Mouse (Mus musculus): Measurements from ENCODE around the gene Igf1r. TPM values are rescaled to one million over a fixed set of nuclear protein-coding genes. Genes with fewer than 3 reads are reported as not detected.

The Igf1r gene
- polyA plus RNA-seq, 1 experiment from 2014 or later = 17.2 TPM

DNA sequence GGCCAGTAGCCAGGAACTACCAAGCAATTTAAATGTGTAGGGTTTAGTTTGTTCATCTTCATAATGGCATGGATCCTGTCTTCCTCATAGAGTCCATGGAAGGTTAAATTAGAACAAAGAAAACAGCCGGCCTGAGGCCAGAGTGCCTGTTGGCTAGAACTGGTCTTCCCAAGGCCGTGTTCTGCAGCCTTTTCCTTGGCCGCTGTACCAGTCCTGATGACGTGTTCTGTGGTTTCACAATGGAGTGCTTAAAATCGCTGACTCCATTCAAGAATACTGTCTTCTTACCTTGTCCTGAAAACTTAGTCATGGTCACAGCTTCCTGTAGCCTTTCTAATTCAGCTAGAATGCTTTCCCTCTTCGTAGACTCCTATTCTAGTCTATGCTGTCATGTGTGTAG, 53.9 kb downstream of the Igf1r start:
- Histone ChIP-seq H3K9ac (ENCODE audit: low read length) (no peak overlapping the region), H3K9me3 (ENCODE audit: control insufficient read depth, low read length) (no peaks in the 10 kb centered on the region), H3K27ac (ENCODE audit: low read depth, low read length) (no peak overlapping the region), H3K4me1 (ENCODE audit: control insufficient read depth, insufficient read depth, low read length) (no peaks in the 10 kb centered on the region), H3K36me3 (ENCODE audit: control insufficient read depth, insufficient read depth, low read length) (peaks cover 5% of the 10 kb centered on the region), H3K27me3 (ENCODE audit: control insufficient read depth, insufficient read depth, low read length) (no peaks in the 10 kb centered on the region), H3K4me3 (ENCODE audit: low read depth, low read length) (no peak overlapping the region), H3K4me2 (ENCODE audit: low read depth) (no peak overlapping the region)
- no peak for DNase-seq (ENCODE audit: low spot score)
- 96% methylated on average over 6 of the region's 6 CpGs for WGBS
- no peak for ATAC-seq (ENCODE audit: insufficient read depth, low FRiP score, low TSS enrichment)

DNA sequence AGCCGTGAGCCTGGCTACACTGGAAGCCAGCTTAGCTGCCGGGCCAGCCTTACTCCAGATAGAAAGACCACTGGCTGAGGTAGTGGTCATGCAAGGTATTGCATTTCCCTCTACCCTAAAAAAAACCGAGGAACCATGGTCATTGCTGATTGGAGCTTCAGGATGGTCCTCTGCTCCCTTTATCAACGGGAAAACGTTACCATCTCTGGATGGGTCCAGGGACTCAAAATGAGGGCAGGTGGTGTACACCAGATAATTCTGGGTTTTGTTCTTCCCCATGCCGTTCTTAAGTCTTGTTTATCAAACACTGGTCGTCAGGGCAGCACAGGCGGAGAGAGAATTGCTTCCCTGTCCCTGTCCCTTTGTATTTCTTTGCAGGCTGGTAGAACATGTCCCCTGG, 57.0 kb downstream of the Igf1r start:
- Histone ChIP-seq H3K27me3 (ENCODE audit: control insufficient read depth, insufficient read depth, low read length) (no peaks in the 10 kb centered on the region), H3K4me3 (ENCODE audit: low read depth, low read length) (no peak overlapping the region), H3K27ac (ENCODE audit: low read depth, low read length) (no peak overlapping the region), H3K9ac (ENCODE audit: low read length) (no peak overlapping the region), H3K9me3 (ENCODE audit: control insufficient read depth, low read length) (no peaks in the 10 kb centered on the region), H3K4me2 (ENCODE audit: low read depth) (no peak overlapping the region), H3K4me1 (ENCODE audit: control insufficient read depth, insufficient read depth, low read length) (0 out of 2 replicates have a peak, but pooled peaks cover 2% of the 10 kb centered on the region), H3K36me3 (ENCODE audit: control insufficient read depth, insufficient read depth, low read length) (peaks cover 2% of the 10 kb centered on the region)
- ATAC-seq (ENCODE audit: insufficient read depth, low FRiP score, low TSS enrichment) (no peak), DNase-seq (ENCODE audit: low spot score) (no peak)
- 50% methylated on average over 8 of the region's 8 CpGs for WGBS

DNA sequence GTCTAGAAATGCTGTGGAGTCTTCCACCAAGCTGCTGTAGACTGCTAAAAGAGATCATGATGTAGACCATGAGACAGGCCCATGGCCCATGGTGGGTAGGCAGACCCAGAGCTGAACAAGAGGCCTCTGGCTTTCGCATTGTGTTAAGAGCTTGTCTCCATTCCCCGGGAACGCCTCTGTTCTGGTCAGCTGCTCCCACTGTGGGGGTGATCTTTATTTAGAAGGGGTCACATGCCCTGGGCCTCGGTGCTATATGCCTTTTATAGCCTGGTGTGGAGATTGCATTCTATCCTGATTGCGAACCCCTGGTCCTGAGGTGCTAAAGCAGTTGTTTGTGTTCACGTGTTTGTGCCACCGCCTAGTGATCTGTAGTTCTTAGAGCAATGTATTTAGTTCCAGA, 57.5 kb downstream of the Igf1r start:
- H3K27me3 ChIP-seq (ENCODE audit: control insufficient read depth, insufficient read depth, low read length) = no peaks in the 10 kb centered on the region
- no peak overlapping the region for H3K4me2 ChIP-seq (ENCODE audit: low read depth)
- ATAC-seq (ENCODE audit: insufficient read depth, low FRiP score, low TSS enrichment) (no peak), DNase-seq (ENCODE audit: low spot score) (no peak)
- H3K27ac ChIP-seq (ENCODE audit: low read depth, low read length) = no peak overlapping the region
- H3K9me3 ChIP-seq (ENCODE audit: control insufficient read depth, low read length) = no peaks in the 10 kb centered on the region
- no peak overlapping the region for H3K9ac ChIP-seq (ENCODE audit: low read length)
- H3K36me3 ChIP-seq (ENCODE audit: control insufficient read depth, insufficient read depth, low read length) = no peaks in the 10 kb centered on the region; the same call in 1 of the 2 replicates
- no peak overlapping the region for H3K4me3 ChIP-seq (ENCODE audit: low read depth, low read length)
- 47% methylated on average over 7 of the region's 7 CpGs for WGBS
- 0 out of 2 replicates have a peak, but pooled peaks cover 2% of the 10 kb centered on the region for H3K4me1 ChIP-seq (ENCODE audit: control insufficient read depth, insufficient read depth, low read length)

DNA sequence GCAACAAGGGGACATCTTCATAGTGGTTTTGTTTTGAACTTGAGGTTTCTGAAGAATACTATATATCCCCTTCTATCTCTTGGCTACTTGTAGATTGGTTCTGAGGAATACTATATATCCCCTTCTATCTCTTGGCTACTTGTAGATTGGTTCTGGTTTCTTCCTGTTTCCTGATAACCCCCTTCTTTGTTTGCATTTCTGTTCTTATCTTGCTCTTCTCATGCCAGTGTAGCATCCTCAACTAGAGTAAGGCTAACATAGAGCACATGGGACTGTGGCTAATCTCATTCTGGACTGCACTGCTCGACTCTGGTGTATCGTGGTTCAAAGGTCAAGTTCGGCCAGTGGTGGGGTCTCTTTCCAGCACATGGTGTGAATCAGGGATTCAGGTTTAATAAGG, 58.2 kb downstream of the Igf1r start:
- H3K4me2 ChIP-seq (ENCODE audit: low read depth) = no peak overlapping the region
- 79% methylated on average over 3 of the region's 3 CpGs for WGBS
- H3K4me3 ChIP-seq (ENCODE audit: low read depth, low read length) = no peak overlapping the region
- no peaks in the 10 kb centered on the region; the same call in 1 of the 2 replicates for H3K36me3 ChIP-seq (ENCODE audit: control insufficient read depth, insufficient read depth, low read length)
- H3K4me1 ChIP-seq (ENCODE audit: control insufficient read depth, insufficient read depth, low read length) = 0 out of 2 replicates have a peak, but pooled peaks cover 2% of the 10 kb centered on the region
- H3K27me3 ChIP-seq (ENCODE audit: control insufficient read depth, insufficient read depth, low read length) = no peaks in the 10 kb centered on the region
- H3K9me3 ChIP-seq (ENCODE audit: control insufficient read depth, low read length) = no peaks in the 10 kb centered on the region
- ATAC-seq (ENCODE audit: insufficient read depth, low FRiP score, low TSS enrichment) = no peak
- DNase-seq (ENCODE audit: low spot score) = no peak
- no peak overlapping the region for H3K27ac ChIP-seq (ENCODE audit: low read depth, low read length)
- no peak overlapping the region for H3K9ac ChIP-seq (ENCODE audit: low read length)

DNA sequence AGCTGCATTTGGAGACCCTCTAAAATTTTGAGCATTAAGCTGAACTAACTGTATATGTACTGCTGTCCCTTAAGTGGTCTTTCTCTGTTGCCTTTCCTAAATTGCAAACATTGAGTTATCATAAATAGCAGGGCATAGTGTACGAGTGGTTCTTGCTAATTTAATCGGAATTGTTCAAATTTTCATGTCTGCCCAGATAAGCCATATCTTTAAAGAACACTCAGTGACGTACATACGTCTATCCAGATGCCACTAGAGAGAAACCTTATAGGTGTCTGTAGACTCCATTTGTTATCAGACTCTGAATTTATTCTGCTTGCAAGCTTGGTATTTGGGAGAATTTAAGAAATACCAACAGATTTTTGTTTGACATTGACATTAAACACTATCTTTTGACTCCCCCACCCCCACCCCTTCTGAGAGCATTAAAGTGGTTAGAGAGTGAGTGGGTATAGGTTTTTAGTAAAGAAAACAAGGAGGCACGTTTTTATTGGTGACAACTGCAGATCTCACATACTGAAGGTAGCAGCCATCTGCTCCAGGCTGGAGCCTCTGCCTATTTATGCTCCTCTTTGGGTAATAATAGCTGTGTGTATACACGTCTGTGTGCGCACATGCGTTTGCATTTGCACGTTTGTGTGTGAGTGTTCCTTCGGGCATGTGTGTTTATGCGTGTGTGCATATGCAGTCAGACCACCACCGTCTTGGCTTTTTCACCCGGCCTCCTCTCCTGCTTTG, 58.9 kb downstream of the Igf1r start:
- Histone ChIP-seq H3K4me3 (ENCODE audit: low read depth, low read length) (no peak overlapping the region), H3K9me3 (ENCODE audit: control insufficient read depth, low read length) (no peaks in the 10 kb centered on the region), H3K9ac (ENCODE audit: low read length) (no peak overlapping the region), H3K4me1 (ENCODE audit: control insufficient read depth, insufficient read depth, low read length) (0 out of 2 replicates have a peak, but pooled peaks cover 2% of the 10 kb centered on the region), H3K27ac (ENCODE audit: low read depth, low read length) (no peak overlapping the region), H3K4me2 (ENCODE audit: low read depth) (no peak overlapping the region), H3K36me3 (ENCODE audit: control insufficient read depth, insufficient read depth, low read length) (no peaks in the 10 kb centered on the region; the same call in 1 of the 2 replicates), H3K27me3 (ENCODE audit: control insufficient read depth, insufficient read depth, low read length) (no peaks in the 10 kb centered on the region)
- WGBS = 82% methylated on average over 13 of the region's 13 CpGs
- DNase-seq (ENCODE audit: low spot score) (no peak), ATAC-seq (ENCODE audit: insufficient read depth, low FRiP score, low TSS enrichment) (no peak)

DNA sequence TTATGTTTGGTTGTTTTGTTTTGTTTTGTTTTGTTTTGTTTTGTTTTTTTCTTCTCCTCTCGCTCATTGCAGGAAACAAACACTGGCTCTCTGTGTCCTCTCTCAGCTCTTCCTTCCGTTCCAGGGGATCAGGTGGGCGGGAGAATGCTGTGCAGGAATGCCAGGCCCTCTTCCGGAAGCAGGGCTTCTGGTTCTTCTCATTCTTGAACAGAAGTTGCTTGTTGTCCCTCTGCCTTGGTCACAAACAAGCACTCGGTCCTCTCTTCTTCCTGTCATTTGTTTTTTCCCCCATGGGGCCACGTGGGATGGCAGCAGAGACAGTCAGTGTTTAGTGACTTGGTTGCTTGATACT, 59.5 kb downstream of the Igf1r start:
- H3K27ac ChIP-seq (ENCODE audit: low read depth, low read length) = no peak overlapping the region
- H3K9me3 ChIP-seq (ENCODE audit: control insufficient read depth, low read length) = no peaks in the 10 kb centered on the region
- 0 out of 2 replicates have a peak, but pooled peaks cover 2% of the 10 kb centered on the region for H3K4me1 ChIP-seq (ENCODE audit: control insufficient read depth, insufficient read depth, low read length)
- ATAC-seq (ENCODE audit: insufficient read depth, low FRiP score, low TSS enrichment) (no peak), DNase-seq (ENCODE audit: low spot score) (no peak)
- WGBS = 71% methylated on average over 6 of the region's 6 CpGs
- H3K27me3 ChIP-seq (ENCODE audit: control insufficient read depth, insufficient read depth, low read length) = no peaks in the 10 kb centered on the region
- no peak overlapping the region for H3K4me2 ChIP-seq (ENCODE audit: low read depth)
- no peak overlapping the region for H3K9ac ChIP-seq (ENCODE audit: low read length)
- no peaks in the 10 kb centered on the region; the same call in 1 of the 2 replicates for H3K36me3 ChIP-seq (ENCODE audit: control insufficient read depth, insufficient read depth, low read length)
- H3K4me3 ChIP-seq (ENCODE audit: low read depth, low read length) = no peak overlapping the region

DNA sequence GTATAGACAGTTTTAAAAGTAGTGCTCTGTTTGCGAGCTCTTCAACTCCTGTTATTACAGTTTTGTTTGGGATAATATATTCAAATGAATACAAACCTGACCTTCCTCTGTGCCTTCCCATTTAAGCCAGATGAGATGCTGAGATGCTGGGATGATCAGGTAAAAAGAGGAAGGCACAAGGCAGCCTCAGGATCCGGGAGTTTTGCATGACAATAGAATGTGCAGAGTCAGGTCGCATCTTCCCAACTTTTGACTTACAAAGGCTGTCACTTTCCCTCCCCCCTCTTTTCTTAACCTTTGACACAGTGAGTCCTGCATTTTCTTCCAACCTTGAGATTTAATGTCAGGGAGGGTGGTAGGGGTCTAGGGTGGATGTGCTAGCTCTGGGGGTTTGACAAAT, 61.9 kb downstream of the Igf1r start:
- Histone ChIP-seq H3K27me3 (ENCODE audit: control insufficient read depth, insufficient read depth, low read length) (no peaks in the 10 kb centered on the region), H3K4me2 (ENCODE audit: low read depth) (no peak overlapping the region), H3K9ac (ENCODE audit: low read length) (no peak overlapping the region), H3K4me1 (ENCODE audit: control insufficient read depth, insufficient read depth, low read length) (0 out of 2 replicates have a peak, but pooled peaks cover 2% of the 10 kb centered on the region), H3K4me3 (ENCODE audit: low read depth, low read length) (no peak overlapping the region), H3K9me3 (ENCODE audit: control insufficient read depth, low read length) (no peaks in the 10 kb centered on the region), H3K36me3 (ENCODE audit: control insufficient read depth, insufficient read depth, low read length) (no peaks in the 10 kb centered on the region), H3K27ac (ENCODE audit: low read depth, low read length) (no peak overlapping the region)
- ATAC-seq (ENCODE audit: insufficient read depth, low FRiP score, low TSS enrichment) (no peak), DNase-seq (ENCODE audit: low spot score) (no peak)
- WGBS = 81% methylated on average over 3 of the region's 3 CpGs

DNA sequence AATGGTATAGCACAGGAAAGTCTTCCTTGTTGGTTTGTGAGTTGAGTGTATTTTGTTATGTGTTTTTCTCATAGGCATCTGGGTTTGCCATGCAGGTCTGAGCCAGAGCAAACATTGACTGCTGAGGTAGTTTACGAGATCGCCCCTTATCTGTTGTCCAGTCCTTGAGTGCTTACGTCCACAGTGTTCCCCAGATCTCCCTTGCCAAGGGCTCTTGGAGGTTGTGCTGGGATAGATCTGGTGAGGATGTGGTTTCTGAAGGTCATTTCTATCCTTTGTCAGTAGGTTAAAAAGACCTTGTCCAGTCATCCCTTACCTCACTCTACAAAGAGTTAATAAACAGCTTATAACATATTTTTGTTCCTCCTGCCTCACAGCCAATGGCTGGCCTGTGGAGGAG, 62.8 kb downstream of the Igf1r start:
- H3K4me3 ChIP-seq (ENCODE audit: low read depth, low read length) = no peak overlapping the region
- no peak overlapping the region for H3K9ac ChIP-seq (ENCODE audit: low read length)
- no peaks in the 10 kb centered on the region for H3K36me3 ChIP-seq (ENCODE audit: control insufficient read depth, insufficient read depth, low read length)
- no peak overlapping the region for H3K27ac ChIP-seq (ENCODE audit: low read depth, low read length)
- H3K4me1 ChIP-seq (ENCODE audit: control insufficient read depth, insufficient read depth, low read length) = 0 out of 2 replicates have a peak, but pooled peaks cover 2% of the 10 kb centered on the region
- WGBS = 96% methylated on average over 3 of the region's 3 CpGs
- ATAC-seq (ENCODE audit: insufficient read depth, low FRiP score, low TSS enrichment) = no peak
- DNase-seq (ENCODE audit: low spot score) = no peak
- H3K9me3 ChIP-seq (ENCODE audit: control insufficient read depth, low read length) = no peaks in the 10 kb centered on the region
- H3K27me3 ChIP-seq (ENCODE audit: control insufficient read depth, insufficient read depth, low read length) = no peaks in the 10 kb centered on the region
- H3K4me2 ChIP-seq (ENCODE audit: low read depth) = no peak overlapping the region

DNA sequence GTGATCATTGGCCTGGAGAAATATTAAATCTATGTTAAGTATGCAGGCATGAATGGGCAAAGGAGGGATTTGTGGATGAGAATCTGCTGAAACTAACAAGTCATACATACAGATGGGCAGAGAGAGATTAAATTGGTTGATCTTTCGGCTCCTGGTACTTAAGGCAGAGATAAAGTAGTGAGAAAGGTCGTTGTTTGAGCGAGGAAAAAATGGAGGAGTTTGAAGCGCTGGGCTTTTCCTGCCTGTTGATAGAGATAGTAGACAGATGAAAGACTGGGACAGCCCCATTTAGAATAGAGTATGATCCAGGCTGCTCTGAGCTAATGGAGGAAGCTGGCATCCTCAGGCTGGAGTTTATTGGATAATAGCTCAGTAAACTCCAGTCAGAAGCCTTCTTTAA, 65.4 kb downstream of the Igf1r start:
- no peak overlapping the region for H3K4me3 ChIP-seq (ENCODE audit: low read depth, low read length)
- H3K9me3 ChIP-seq (ENCODE audit: control insufficient read depth, low read length) = no peaks in the 10 kb centered on the region
- no peaks in the 10 kb centered on the region for H3K4me1 ChIP-seq (ENCODE audit: control insufficient read depth, insufficient read depth, low read length)
- no peak overlapping the region for H3K4me2 ChIP-seq (ENCODE audit: low read depth)
- no peak for DNase-seq (ENCODE audit: low spot score)
- no peak overlapping the region for H3K9ac ChIP-seq (ENCODE audit: low read length)
- WGBS = 89% methylated on average over 4 of the region's 4 CpGs
- H3K36me3 ChIP-seq (ENCODE audit: control insufficient read depth, insufficient read depth, low read length) = no peaks in the 10 kb centered on the region
- H3K27me3 ChIP-seq (ENCODE audit: control insufficient read depth, insufficient read depth, low read length) = no peaks in the 10 kb centered on the region
- ATAC-seq (ENCODE audit: insufficient read depth, low FRiP score, low TSS enrichment) = no peak
- no peak overlapping the region for H3K27ac ChIP-seq (ENCODE audit: low read depth, low read length)
